Mouse (Mus musculus) cerebellum, adult 2 months (tissue): ENCODE results near the gene Cadm2. TPM values are rescaled to one million over a fixed set of nuclear protein-coding genes. Genes with fewer than 3 reads are reported as not detected.

Experiments used
- DNase-seq, 2 experiments: peaks; one replicate each; pipeline ENCODE4 v3.0.0; 2021
- H3K27ac ChIP-seq: fragments of 200-500 bp; 2 replicates; pipeline ENCODE4 v1.5.1; 2012; ENCODE audit warnings: low read length, control low read depth, inconsistent platforms; ENCODE audit not compliant: insufficient read depth
- H3K27me3 ChIP-seq: fragments of 200-500 bp; 2 replicates; pipeline ENCODE4 v1.6.1; 2012; ENCODE audit warnings: inconsistent platforms, mild to moderate bottlenecking, low read length, moderate library complexity; ENCODE audit not compliant: control insufficient read depth, insufficient read depth
- H3K4me1 ChIP-seq: fragments of 200-500 bp; 2 replicates; pipeline ENCODE4 v1.6.1; 2011; ENCODE audit warnings: low read length; ENCODE audit not compliant: control insufficient read depth, insufficient read depth
- H3K4me3 ChIP-seq: fragments of 200-500 bp; replicated peaks from 2 replicates; pipeline ENCODE3; 2011; ENCODE audit warnings: mild to moderate bottlenecking, low read depth, low read length, control low read depth; ENCODE audit not compliant: insufficient read depth
- CTCF ChIP-seq: fragments of 200-500 bp; IDR thresholded peaks from 2 replicates; pipeline ENCODE4 v1.5.1; 2011; ENCODE audit warnings: low read depth, mild to moderate bottlenecking, control low read depth, low read length, moderate library complexity, borderline replicate concordance; ENCODE audit not compliant: insufficient read depth
- POLR2A ChIP-seq: fragments of 200-500 bp; IDR thresholded peaks from 2 replicates; pipeline ENCODE4 v1.6.1; 2011; ENCODE audit warnings: low read length, control low read depth, borderline replicate concordance; ENCODE audit not compliant: insufficient read depth
- WGBS: fragments of 180-500 bp; shearing (Covaris S2); methylation state at CpG from one replicate; pipeline ENCODE4 v1.1.7; 2018; 5-methylcytosine and 5-hydroxymethylcytosine counted together
- polyA plus RNA-seq: library from polyadenylated mRNA; depleted of rRNA; stranded (reverse); fragments of >200 nt; gene quantifications from 2 replicates; pipeline ENCODE4 v1.2.3, GENCODE M21; 2012

The Cadm2 gene
- polyA plus RNA-seq, 1 experiment: 47.7 TPM

- no peak for TF ChIP-seq POLR2A
- no peak for DNase-seq
- WGBS: 99% methylated on average over 4 of the region's 4 CpGs
- H3K27ac ChIP-seq: no peak overlapping the region
- H3K4me1 ChIP-seq: peaks cover 4% of the 10 kb centered on the region; the same call in 1 of the 2 replicates
- no peak overlapping the region for H3K4me3 ChIP-seq
- H3K27me3 ChIP-seq: no peaks in the 10 kb centered on the region
Measured at GRCm38 (mm10) chr16:66647798-66648197, 972.9 kb downstream of the Cadm2 start.

- Histone ChIP-seq H3K27ac (no peak overlapping the region), H3K4me3 (no peak overlapping the region), H3K27me3 (no peaks in the 10 kb centered on the region), H3K4me1 (no peaks in the 10 kb centered on the region)
- TF ChIP-seq CTCF (no peak), POLR2A (no peak)
- DNase-seq: no peak
- WGBS: 34% methylated on average over 4 of the region's 4 CpGs
Measured at GRCm38 (mm10) chr16:66643606-66644005, 977.1 kb downstream of the Cadm2 start.

- DNase-seq: no peak
- no peak for TF ChIP-seq POLR2A
- no peak for TF ChIP-seq CTCF
- Histone ChIP-seq H3K4me1 (no peaks in the 10 kb centered on the region), H3K27ac (no peak overlapping the region), H3K27me3 (no peaks in the 10 kb centered on the region), H3K4me3 (no peak overlapping the region)
Measured at GRCm38 (mm10) chr16:66627527-66627926, 993.2 kb downstream of the Cadm2 start.

- Histone ChIP-seq H3K27ac (no peak overlapping the region), H3K4me3 (no peak overlapping the region), H3K27me3 (no peaks in the 10 kb centered on the region), H3K4me1 (no peaks in the 10 kb centered on the region)
- no peak for TF ChIP-seq CTCF
- TF ChIP-seq POLR2A: no peak
- DNase-seq: no peak
- WGBS: 51% methylated on average over 1 of the region's 1 CpGs
Measured at GRCm38 (mm10) chr16:66622423-66622822, 998.3 kb downstream of the Cadm2 start.

- TF ChIP-seq POLR2A (no peak), CTCF (no peak)
- no peak for DNase-seq
- WGBS: 38% methylated on average over 5 of the region's 5 CpGs
- no peak overlapping the region for H3K4me3 ChIP-seq
- H3K27ac ChIP-seq: no peak overlapping the region
- no peaks in the 10 kb centered on the region for H3K4me1 ChIP-seq
- no peaks in the 10 kb centered on the region for H3K27me3 ChIP-seq
Measured at GRCm38 (mm10) chr16:66612624-66613023, 1008.1 kb downstream of the Cadm2 start.
